Mouse (Mus musculus) liver, adult 2 months (tissue): ENCODE measurements around the gene Morn4. TPM values are rescaled to one million over a fixed set of nuclear protein-coding genes. Genes with fewer than 3 reads are reported as not detected.

Source experiments
- DNase-seq: peaks from one replicate; pipeline ENCODE4 v3.0.0-alpha.2; 2011; ENCODE audit warnings: low read depth, low spot score; ENCODE audit errors: extremely low read depth
- H3K27ac ChIP-seq: fragments of 200-500 bp; replicated peaks from 2 replicates; pipeline ENCODE4 v1.5.1; 2012; ENCODE audit warnings: low read depth, mild to moderate bottlenecking, control low read depth, inconsistent platforms, low read length; ENCODE audit not compliant: insufficient read depth
- H3K27me3 ChIP-seq: fragments of 200-500 bp; 2 replicates; pipeline ENCODE4 v1.6.1; 2012; ENCODE audit warnings: mild to moderate bottlenecking, moderate library complexity, low read length, inconsistent platforms; ENCODE audit not compliant: control insufficient read depth, insufficient read depth
- H3K36me3 ChIP-seq: fragments of 200-500 bp; 2 replicates; pipeline ENCODE4 v1.6.1; 2012; ENCODE audit warnings: low read length, inconsistent platforms; ENCODE audit not compliant: control insufficient read depth, insufficient read depth
- H3K4me1 ChIP-seq: fragments of 200-500 bp; 2 replicates; pipeline ENCODE4 v1.6.1; 2011; ENCODE audit warnings: low read length; ENCODE audit not compliant: control insufficient read depth, insufficient read depth
- H3K4me3 ChIP-seq: fragments of 200-500 bp; 2 replicates; pipeline ENCODE4 v1.5.1; 2011; ENCODE audit warnings: low read depth, mild to moderate bottlenecking, control low read depth, low read length, moderate library complexity; ENCODE audit not compliant: insufficient read depth
- H3K79me2 ChIP-seq: fragments of 200-500 bp; 2 replicates; pipeline ENCODE4 v1.6.1; 2012; ENCODE audit warnings: inconsistent platforms, mild to moderate bottlenecking, low read length, moderate library complexity; ENCODE audit not compliant: control insufficient read depth, insufficient read depth
- H3K9ac ChIP-seq: fragments of 200-500 bp; 2 replicates; pipeline ENCODE4 v1.6.1; 2012; ENCODE audit warnings: low read depth, mild to moderate bottlenecking, control low read depth, inconsistent platforms, low read length
- CTCF ChIP-seq: fragments of 200-500 bp; IDR thresholded peaks from 2 replicates; pipeline ENCODE4 v1.5.1; 2011; ENCODE audit warnings: low read depth, low read length, control low read depth
- POLR2A ChIP-seq: fragments of 200-500 bp; IDR thresholded peaks from 2 replicates; pipeline ENCODE4 v1.6.1; 2011; ENCODE audit warnings: low read length, control low read depth; ENCODE audit not compliant: insufficient read depth; ENCODE audit errors: extremely low read depth
- WGBS: fragments of 180-500 bp; shearing (Covaris S2); methylation state at CpG from one replicate; pipeline ENCODE4 v1.1.7; 2018; 5-methylcytosine and 5-hydroxymethylcytosine counted together
- polyA plus RNA-seq: library from polyadenylated mRNA; depleted of rRNA; stranded (reverse); fragments of >200 nt; gene quantifications from 2 replicates; pipeline ENCODE4 v1.2.3, GENCODE M21; 2012
- total RNA-seq: library from RNA; depleted of rRNA; stranded (reverse); fragments of >200 nt; gene quantifications from 2 replicates; pipeline ENCODE4 v1.2.3, GENCODE M21; 2014

The Morn4 gene
- total and polyA plus RNA-seq, 2 experiments: 0.09 to 0.44 TPM

- TF ChIP-seq CTCF (no peak), POLR2A (no peak)
Measured at GRCm38 (mm10) chr19:42080469-42080868, 5.7 kb downstream of the Morn4 start.

GRCm38 (mm10) chr19:42079950-42080349 is 6.2 kb downstream of the Morn4 start:
- no peak overlapping the region for H3K27ac ChIP-seq
- no peaks in the 10 kb centered on the region for H3K4me1 ChIP-seq
- no peak overlapping the region for H3K4me3 ChIP-seq
- H3K36me3 ChIP-seq: no peaks in the 10 kb centered on the region
- no peaks in the 10 kb centered on the region for H3K79me2 ChIP-seq
- WGBS: 62% methylated on average over 5 of the region's 5 CpGs
- TF ChIP-seq POLR2A: no peak
- no peak for TF ChIP-seq CTCF
- no peak overlapping the region for H3K9ac ChIP-seq
- no peaks in the 10 kb centered on the region for H3K27me3 ChIP-seq
- DNase-seq: no peak

More at GRCm38 (mm10) chr19:42080469-42080868, 5.7 kb downstream of the Morn4 start:
- Histone ChIP-seq H3K27ac (no peak overlapping the region), H3K79me2 (no peaks in the 10 kb centered on the region), H3K4me3 (no peak overlapping the region), H3K27me3 (no peaks in the 10 kb centered on the region; the same call in 1 of the 2 replicates), H3K36me3 (no peaks in the 10 kb centered on the region), H3K4me1 (no peaks in the 10 kb centered on the region), H3K9ac (no peak overlapping the region)
- 87% methylated on average over 11 of the region's 11 CpGs for WGBS
- no peak for DNase-seq

- no peaks in the 10 kb centered on the region for H3K79me2 ChIP-seq
- H3K9ac ChIP-seq: no peak overlapping the region
- no peak overlapping the region for H3K4me3 ChIP-seq
- H3K4me1 ChIP-seq: no peaks in the 10 kb centered on the region
- no peaks in the 10 kb centered on the region for H3K27me3 ChIP-seq
- H3K27ac ChIP-seq: no peak overlapping the region
- WGBS: 95% methylated on average over 12 of the region's 12 CpGs
- TF ChIP-seq POLR2A (no peak), CTCF (no peak)
- DNase-seq: no peak
- H3K36me3 ChIP-seq: no peaks in the 10 kb centered on the region
Measured at GRCm38 (mm10) chr19:42079006-42079405, 7.2 kb downstream of the Morn4 start.

GRCm38 (mm10) chr19:42078566-42078965 is 7.6 kb downstream of the Morn4 start:
- Histone ChIP-seq H3K27me3 (no peaks in the 10 kb centered on the region), H3K9ac (no peak overlapping the region), H3K36me3 (no peaks in the 10 kb centered on the region), H3K79me2 (no peaks in the 10 kb centered on the region), H3K4me1 (no peaks in the 10 kb centered on the region), H3K4me3 (no peak overlapping the region), H3K27ac (no peak overlapping the region)
- DNase-seq: no peak
- TF ChIP-seq CTCF: no peak
- no peak for TF ChIP-seq POLR2A
- 95% methylated on average over 8 of the region's 8 CpGs for WGBS

GRCm38 (mm10) chr19:42075992-42076391 is 10.2 kb downstream of the Morn4 start:
- no peaks in the 10 kb centered on the region for H3K36me3 ChIP-seq
- no peaks in the 10 kb centered on the region for H3K27me3 ChIP-seq
- H3K4me3 ChIP-seq: no peak overlapping the region
- H3K79me2 ChIP-seq: no peaks in the 10 kb centered on the region
- H3K9ac ChIP-seq: no peak overlapping the region
- 96% methylated on average over 16 of the region's 16 CpGs for WGBS
- peaks cover 9% of the 10 kb centered on the region for H3K4me1 ChIP-seq
- no peak for DNase-seq
- H3K27ac ChIP-seq: no peak overlapping the region
- TF ChIP-seq CTCF: no peak
- TF ChIP-seq POLR2A: no peak

GRCm38 (mm10) chr19:42075051-42075450 is 11.1 kb downstream of the Morn4 start:
- TF ChIP-seq POLR2A (no peak), CTCF (no peak)
- H3K9ac ChIP-seq: no peak overlapping the region
- DNase-seq: no peak
- no peaks in the 10 kb centered on the region for H3K27me3 ChIP-seq
- 89% methylated on average over 2 of the region's 2 CpGs for WGBS
- no peak overlapping the region for H3K27ac ChIP-seq
- no peaks in the 10 kb centered on the region for H3K79me2 ChIP-seq
- peaks cover 11% of the 10 kb centered on the region for H3K4me1 ChIP-seq
- no peak overlapping the region for H3K4me3 ChIP-seq
- peaks cover 5% of the 10 kb centered on the region for H3K36me3 ChIP-seq
